Mouse (Mus musculus) cerebellum, adult 2 months (tissue): Measurements from ENCODE around the gene Tomm20l. TPM values are rescaled to one million over a fixed set of nuclear protein-coding genes. Genes with fewer than 3 reads are reported as not detected.
A peak's percentile ranks its signal among the peaks of the same experiment; 100 is the strongest.

Experiments used
- DNase-seq, 2 experiments: peaks; one replicate each; pipeline ENCODE4 v3.0.0; 2021
- H3K27ac ChIP-seq: fragments of 200-500 bp; 2 replicates; pipeline ENCODE4 v1.5.1; 2012; ENCODE audit warnings: low read length, control low read depth, inconsistent platforms; ENCODE audit not compliant: insufficient read depth
- H3K27me3 ChIP-seq: fragments of 200-500 bp; 2 replicates; pipeline ENCODE4 v1.6.1; 2012; ENCODE audit warnings: inconsistent platforms, mild to moderate bottlenecking, low read length, moderate library complexity; ENCODE audit not compliant: control insufficient read depth, insufficient read depth
- H3K4me1 ChIP-seq: fragments of 200-500 bp; 2 replicates; pipeline ENCODE4 v1.6.1; 2011; ENCODE audit warnings: low read length; ENCODE audit not compliant: control insufficient read depth, insufficient read depth
- H3K4me3 ChIP-seq: fragments of 200-500 bp; replicated peaks from 2 replicates; pipeline ENCODE3; 2011; ENCODE audit warnings: mild to moderate bottlenecking, low read depth, low read length, control low read depth; ENCODE audit not compliant: insufficient read depth
- CTCF ChIP-seq: fragments of 200-500 bp; IDR thresholded peaks from 2 replicates; pipeline ENCODE4 v1.5.1; 2011; ENCODE audit warnings: low read depth, mild to moderate bottlenecking, control low read depth, low read length, moderate library complexity, borderline replicate concordance; ENCODE audit not compliant: insufficient read depth
- POLR2A ChIP-seq: fragments of 200-500 bp; IDR thresholded peaks from 2 replicates; pipeline ENCODE4 v1.6.1; 2011; ENCODE audit warnings: low read length, control low read depth, borderline replicate concordance; ENCODE audit not compliant: insufficient read depth
- WGBS: fragments of 180-500 bp; shearing (Covaris S2); methylation state at CpG from one replicate; pipeline ENCODE4 v1.1.7; 2018; 5-methylcytosine and 5-hydroxymethylcytosine counted together
- polyA plus RNA-seq: library from polyadenylated mRNA; depleted of rRNA; stranded (reverse); fragments of >200 nt; gene quantifications from 2 replicates; pipeline ENCODE4 v1.2.3, GENCODE M21; 2012

Tomm20l gene
- polyA plus RNA-seq, 1 experiment, result not detected

DNA sequence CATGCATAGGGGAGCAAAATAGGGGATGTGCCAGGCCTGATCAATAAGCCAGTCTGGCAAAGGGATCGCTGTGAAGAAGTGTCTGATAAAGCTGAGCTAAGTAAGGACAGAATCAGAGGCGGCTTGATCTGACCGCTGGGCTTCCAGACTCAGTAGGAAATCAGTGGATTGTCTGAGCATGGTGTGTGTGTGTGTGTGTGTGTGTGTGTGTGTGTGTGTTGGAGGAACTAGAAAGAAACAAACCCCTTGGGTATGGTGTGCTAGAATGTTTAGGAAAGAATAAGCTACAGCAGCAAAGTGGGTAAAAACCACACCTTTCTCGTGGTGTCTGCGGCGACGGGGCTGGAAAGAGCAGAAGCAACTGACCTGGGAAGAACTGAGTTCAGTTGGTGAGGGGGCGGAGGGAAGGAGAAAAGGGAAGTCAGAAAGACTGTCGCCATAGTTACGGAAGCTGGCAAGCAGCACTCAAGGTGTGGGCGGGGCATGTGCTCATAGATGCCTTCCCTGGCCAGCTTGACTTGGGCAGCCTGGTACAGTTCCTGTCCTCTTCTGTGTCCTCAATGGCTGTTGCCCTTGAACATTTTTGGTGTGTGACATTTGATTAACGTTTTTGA is 2.6 kb downstream of the Tomm20l start:
- Histone ChIP-seq H3K4me1 (peaks cover 6% of the 10 kb centered on the region; the same call in 1 of the 2 replicates), H3K27ac (no peak overlapping the region), H3K4me3 (peak overlapping the region; percentile 30), H3K27me3 (no peaks in the 10 kb centered on the region)
- 18% methylated on average over 12 of the region's 12 CpGs for WGBS
- DNase-seq, result peak; percentile 29 to 43
- TF ChIP-seq CTCF, result no peak
- no peak for TF ChIP-seq POLR2A

DNA sequence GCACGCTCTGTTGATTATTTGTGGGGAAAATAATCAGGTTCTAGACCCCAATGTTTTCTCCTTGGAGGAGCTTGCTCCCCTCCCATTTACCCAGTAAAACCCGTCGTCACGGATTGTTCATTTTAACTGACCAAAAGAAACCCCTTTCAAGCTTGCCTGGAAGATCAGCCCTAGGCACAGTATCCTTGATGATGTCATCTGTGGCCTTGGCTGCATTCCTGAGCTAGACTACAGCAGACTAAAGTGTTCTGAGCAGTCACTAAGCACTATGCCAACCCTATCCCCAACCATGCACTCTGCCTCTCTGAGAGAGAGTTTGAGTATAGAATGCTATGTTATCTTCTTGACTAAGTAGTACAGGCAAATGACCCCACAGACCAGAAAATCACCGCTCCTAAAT is 5.2 kb downstream of the Tomm20l start:
- DNase-seq, result no peak
- WGBS, result 71% methylated on average over 5 of the region's 5 CpGs
- TF ChIP-seq POLR2A (no peak), CTCF (no peak)

DNA sequence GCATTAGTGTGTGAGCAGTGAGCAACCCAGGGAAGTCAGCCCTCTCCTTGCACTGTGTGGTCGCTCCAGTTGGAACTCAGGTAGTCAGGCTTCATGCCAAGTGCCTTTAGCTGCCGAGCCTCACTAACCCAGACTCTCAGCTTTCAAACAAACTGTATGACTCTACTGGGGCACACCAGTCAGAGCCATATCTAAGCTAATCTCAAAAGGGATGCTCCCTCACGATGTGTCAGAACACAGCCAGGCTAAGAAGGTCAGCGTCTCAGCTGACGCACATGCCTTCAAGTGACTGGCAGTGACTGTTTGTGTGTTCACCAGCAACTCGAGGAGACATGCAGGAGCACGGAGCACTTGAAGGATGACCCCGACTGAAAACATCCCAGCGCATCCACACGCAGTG is 11.5 kb downstream of the Tomm20l start:
- H3K27ac ChIP-seq, result peak overlapping the region; percentile 34

More for the DNA sequence above, 5.2 kb downstream of the Tomm20l start:
- no peak overlapping the region for H3K4me3 ChIP-seq
- H3K4me1 ChIP-seq, result peaks cover 6% of the 10 kb centered on the region; the same call in 1 of the 2 replicates
- H3K27ac ChIP-seq, result no peak overlapping the region
- no peaks in the 10 kb centered on the region for H3K27me3 ChIP-seq

DNA sequence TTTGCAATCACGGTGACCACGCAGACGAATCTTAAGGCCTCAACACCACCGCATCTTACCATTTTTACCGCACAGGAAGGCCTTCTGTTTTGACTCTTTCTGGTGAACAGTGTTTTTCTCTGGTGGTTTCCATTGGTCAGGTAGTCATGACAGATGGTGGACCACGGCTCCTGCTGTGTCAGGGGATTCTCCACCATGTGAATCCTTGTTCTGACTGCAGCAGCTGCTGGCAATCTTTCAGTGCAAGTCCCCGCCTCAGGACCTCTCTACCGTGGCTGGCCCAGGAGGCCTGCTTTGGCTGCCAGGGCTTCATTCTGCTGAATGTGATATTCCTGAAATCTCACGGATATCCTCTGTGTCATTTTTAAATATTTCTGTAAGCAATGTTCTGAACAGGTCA is 12.1 kb downstream of the Tomm20l start:
- Histone ChIP-seq H3K4me3 (no peak overlapping the region), H3K27ac (no peak overlapping the region), H3K4me1 (peaks cover 10% of the 10 kb centered on the region), H3K27me3 (no peaks in the 10 kb centered on the region)
- peak; percentile 90 to 94 for DNase-seq
- no peak for TF ChIP-seq POLR2A
- TF ChIP-seq CTCF, result no peak
- 12% methylated on average over 9 of the region's 9 CpGs for WGBS

More for the DNA sequence above, 11.5 kb downstream of the Tomm20l start:
- TF ChIP-seq POLR2A (no peak), CTCF (no peak)
- H3K4me1 ChIP-seq, result peaks cover 10% of the 10 kb centered on the region
- WGBS, result 33% methylated on average over 10 of the region's 10 CpGs
- H3K4me3 ChIP-seq, result no peak overlapping the region
- H3K27me3 ChIP-seq, result no peaks in the 10 kb centered on the region
- DNase-seq, result peak; percentile 30 to 34

DNA sequence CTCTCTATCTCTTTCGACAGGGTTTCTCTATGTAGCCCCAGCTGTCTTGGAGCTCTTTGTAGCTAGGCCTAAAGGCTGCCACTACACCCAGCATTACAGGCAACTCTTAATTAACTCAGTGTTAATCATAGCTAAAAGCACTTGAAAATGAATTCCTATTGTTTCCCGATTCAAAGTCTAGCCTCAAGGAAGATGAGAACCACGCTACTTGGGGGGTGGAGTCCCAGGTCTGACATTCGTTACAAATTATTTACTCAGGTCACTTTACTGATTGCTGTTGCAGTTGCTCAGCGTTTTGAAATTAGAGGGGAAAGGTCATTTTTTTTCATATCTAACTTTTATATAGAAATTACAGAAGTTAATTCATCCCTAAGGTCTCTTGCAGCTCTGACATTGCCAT is 24.4 kb downstream of the Tomm20l start:
- 12% methylated on average over 5 of the region's 5 CpGs for WGBS
- TF ChIP-seq CTCF (no peak), POLR2A (no peak)
- Histone ChIP-seq H3K27ac (no peak overlapping the region), H3K4me3 (peak overlapping the region; percentile 96), H3K4me1 (no peaks in the 10 kb centered on the region), H3K27me3 (no peaks in the 10 kb centered on the region)
- no peak for DNase-seq

DNA sequence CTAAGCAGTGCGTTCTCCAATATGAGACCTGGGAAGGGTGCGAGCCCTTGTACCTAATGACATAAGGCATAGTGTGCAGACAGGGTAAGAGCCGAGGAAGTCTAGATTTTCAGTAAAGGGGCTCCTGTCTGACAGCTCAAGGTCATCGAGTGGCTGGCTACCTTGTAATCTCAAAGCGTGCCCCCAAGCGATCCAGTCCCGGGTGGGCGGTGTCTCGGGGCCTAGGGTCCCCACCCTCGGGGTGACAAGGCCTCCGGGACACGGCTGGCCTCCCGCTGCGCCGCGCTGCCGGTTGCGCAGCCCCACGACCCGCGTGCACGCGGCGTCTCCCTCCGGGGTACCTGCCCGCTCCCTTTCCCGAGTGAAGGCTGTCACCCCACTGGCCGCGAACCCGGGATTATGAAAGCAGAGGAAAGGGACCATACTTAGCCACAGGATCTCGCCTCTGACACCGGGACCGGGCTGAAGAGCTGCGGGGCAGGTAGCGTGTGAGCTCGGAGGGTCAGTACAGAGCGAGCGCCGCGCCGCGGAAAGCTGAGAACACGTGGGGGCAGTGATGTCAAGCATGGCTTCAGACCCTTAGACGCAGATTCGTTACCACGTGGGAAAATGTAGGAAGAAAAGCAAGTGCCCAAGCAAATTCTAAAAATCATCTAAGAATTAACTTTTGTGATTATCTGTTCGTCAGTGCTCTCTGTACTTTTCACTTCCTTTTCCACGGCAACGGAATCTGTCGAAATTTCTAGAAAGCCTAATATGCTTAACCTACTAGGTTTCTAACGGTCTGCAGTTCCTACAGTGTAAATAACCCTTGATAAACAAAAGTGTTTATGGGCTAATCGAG is 25.1 kb downstream of the Tomm20l start, which contains the start of the genes Timm9 and 2700049A03Rik:
Gene Timm9 (minus strand): TSS at position 555 of the 844 bp plus-strand sequence.
Gene 2700049A03Rik (plus strand): TSS at position 719 of the 844 bp plus-strand sequence.
- DNase-seq, result peak; percentile 84 to 86
- peak within 1 kb of the TSS; percentile 68 for H3K27ac ChIP-seq
- no peaks in the 10 kb centered on the region for H3K27me3 ChIP-seq
- H3K4me3 ChIP-seq, result peak within 1 kb of the TSS; percentile 96
- H3K4me1 ChIP-seq, result no peaks in the 10 kb centered on the region
- peak; percentile 91 for TF ChIP-seq POLR2A
- TF ChIP-seq CTCF, result no peak
- under 1% methylated on average over 52 of the region's 52 CpGs for WGBS

DNA sequence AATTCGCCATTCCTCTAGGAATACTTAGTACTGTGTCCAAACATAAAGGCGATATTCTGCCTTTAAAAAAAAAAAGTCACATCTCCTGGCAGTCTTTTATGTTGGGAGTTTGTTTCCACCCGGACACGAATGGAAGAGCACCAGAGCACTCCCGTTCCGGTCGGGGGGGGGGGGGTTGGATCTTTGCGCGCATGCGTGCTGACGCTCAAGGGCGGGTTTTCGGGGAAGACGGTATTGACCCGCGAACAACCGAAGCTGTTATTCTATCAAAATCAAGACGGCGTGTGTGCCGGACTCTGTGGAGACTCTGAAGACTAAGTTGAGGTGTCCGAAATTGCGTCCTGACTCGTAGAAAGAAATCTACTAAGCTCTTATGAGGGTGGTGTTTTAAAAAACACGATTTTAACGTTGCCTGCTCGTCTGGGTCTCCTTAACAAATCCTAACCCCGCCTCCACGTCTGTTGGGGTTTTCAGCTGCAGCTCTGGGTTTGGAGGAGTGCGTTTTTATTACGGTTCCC is 25.8 kb downstream of the Tomm20l start:
- peak; percentile 78 to 82 for DNase-seq
- H3K27ac ChIP-seq, result peak overlapping the region; percentile 68
- TF ChIP-seq POLR2A, result peak; percentile 73; the same call in 1 of the 2 replicates
- TF ChIP-seq CTCF, result no peak

DNA sequence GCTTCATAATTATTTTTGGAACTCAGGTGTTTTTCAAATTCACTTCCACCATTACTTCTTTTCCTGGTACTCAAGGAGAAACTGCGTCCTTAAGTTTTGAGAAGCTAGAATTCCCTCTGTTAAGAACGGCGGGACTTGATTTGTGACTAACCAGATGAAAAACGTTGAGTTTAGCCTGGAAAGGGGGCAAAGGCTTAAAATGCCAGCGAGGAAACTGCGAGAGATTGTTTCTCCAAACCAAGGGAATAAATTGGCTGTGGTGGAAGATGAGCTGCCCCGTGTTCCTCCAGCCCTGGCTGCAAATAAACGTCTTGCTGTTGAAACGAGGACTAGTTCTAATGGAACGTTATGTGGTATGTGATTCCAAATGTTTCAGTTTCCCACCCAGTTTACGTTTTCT is 26.5 kb downstream of the Tomm20l start:
- H3K27me3 ChIP-seq, result no peaks in the 10 kb centered on the region
- WGBS, result 1% methylated on average over 11 of the region's 11 CpGs
- H3K27ac ChIP-seq, result no peak overlapping the region
- no peak for TF ChIP-seq POLR2A
- no peak for TF ChIP-seq CTCF
- H3K4me1 ChIP-seq, result no peaks in the 10 kb centered on the region
- peak overlapping the region; percentile 96 for H3K4me3 ChIP-seq
- DNase-seq, result no peak

More for the DNA sequence above, 25.8 kb downstream of the Tomm20l start:
- Histone ChIP-seq H3K4me3 (peak overlapping the region; percentile 96), H3K4me1 (no peaks in the 10 kb centered on the region), H3K27me3 (no peaks in the 10 kb centered on the region)
- under 1% methylated on average over 30 of the region's 30 CpGs for WGBS
